Mouse (Mus musculus): Measurements from ENCODE around the gene Fes.

The Fes gene

GRCm38 (mm10) chr7:80342858-80343257 is 44.9 kb downstream of the Fes start, which contains the start of gene Hddc3:
Gene Hddc3, plus strand, starts transcription at chr7:80343104.
- DNase-seq: peak; percentile 97

DNA sequence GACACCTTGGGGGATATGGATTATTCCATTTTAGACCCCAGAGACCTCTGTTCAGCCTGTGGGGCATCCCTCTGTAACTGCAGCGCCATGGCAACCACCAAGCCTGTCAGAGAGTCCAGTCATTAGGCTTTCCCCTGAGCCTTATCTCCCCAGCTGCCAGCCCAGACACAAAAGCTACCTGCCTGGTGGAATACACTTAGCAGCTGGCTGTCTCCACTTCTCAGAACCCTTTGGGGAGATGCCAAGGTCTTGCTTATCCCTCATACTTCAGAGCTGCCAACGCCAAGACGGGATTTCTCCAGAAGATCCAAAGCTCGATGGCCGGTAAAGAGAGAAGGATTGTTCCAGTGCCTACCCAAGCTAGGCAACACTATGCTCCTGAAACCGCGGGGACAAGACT is 46.0 kb downstream of the Fes start:
- DNase-seq: peak; percentile 22

- DNase-seq: peak; percentile 87
Observed at GRCm38 (mm10) chr7:80340793-80341192, 47.0 kb downstream of the Fes start, which contains the start of gene Unc45a. Gene Unc45a, minus strand, starts transcription at chr7:80341005.

DNA sequence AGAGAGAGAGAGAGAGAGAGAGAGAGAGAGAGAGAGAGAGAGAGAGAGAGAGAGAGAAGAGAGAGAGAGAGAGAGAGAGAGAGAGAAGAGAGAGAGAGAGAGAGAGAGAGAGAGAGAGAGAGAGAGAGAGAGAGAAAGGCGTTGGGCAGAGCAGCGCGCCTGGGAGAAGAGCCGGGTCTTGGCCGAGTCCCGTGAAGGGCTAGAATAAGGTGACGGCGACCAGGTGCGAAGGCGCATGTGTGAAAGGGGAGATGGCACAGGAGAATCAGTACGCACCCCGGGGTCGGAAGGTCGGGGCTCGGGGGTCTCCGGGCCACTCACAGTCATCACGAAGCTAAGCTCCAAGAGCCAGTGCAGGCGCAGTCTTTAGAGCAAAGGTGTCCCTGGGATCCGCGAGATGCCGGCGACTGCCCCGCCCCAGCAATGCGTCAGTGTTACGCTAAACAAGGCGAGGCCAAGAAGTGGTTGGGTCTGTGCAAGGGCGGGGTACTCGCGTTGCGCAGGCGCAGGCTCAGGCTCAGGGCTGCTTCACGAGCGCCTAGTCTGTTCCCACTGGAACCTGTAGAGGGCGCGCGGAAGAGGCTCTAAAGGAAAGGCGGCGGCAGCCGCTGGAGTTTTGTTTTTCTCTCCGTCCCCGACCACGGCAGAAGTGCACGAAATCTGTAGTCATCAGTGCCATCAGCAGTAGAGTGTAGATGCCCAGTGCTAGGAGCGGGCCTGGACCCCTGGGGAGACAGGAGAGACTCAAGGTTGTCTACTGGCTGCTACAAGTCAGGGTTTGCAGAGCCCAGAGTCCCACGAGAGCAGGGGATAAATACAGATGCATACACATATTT is 47.7 kb downstream of the Fes start:
- peak; percentile 98 for DNase-seq

DNA sequence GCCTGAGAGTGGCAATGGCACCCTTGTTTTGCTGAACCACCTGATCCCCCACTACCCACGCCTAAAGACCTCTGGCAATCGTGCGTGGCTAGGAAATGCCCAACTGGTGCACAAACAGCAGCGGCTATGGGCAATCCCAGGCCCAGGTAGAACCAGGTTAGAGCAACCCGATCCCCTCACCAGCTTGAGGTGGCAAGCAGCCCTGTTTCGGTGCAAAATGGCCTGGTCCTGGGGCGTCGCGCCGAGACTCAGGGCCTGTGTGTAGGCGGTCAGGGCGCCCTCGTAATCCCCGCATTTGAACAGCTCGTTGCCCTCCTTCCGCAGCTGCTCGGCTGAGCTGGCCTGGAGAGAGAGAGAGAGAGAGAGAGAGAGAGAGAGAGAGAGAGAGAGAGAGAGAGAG is 48.4 kb downstream of the Fes start:
- DNase-seq: peak; percentile 78

GRCm38 (mm10) chr7:80336932-80337331 is 50.8 kb downstream of the Fes start:
- DNase-seq: no peak

DNA sequence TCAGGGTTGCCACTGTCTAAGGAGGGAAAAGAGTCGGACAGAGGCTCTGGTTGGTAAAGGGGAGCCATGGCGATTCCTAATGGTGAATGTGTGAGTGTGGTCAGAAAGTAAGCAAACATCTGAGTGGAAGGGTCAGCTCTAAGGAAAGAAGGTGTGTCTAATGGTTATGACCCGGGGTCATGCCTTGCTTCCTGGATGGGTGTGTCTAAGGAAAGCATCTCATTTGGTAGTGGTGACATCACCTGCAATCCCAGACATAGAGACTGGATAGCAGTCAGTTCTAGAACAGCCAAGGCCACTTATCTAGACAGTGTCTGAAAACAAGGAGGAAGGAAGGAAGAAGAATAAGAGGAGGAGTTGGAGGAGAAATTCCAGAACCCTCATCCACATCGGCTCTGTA is 52.9 kb downstream of the Fes start:
- no peak for DNase-seq

- no peak for DNase-seq
Observed at GRCm38 (mm10) chr7:80331433-80331832, 56.3 kb downstream of the Fes start.

- no peak for DNase-seq
Observed at GRCm38 (mm10) chr7:80330278-80330677, 57.5 kb downstream of the Fes start.

Data from retina, postnatal 1 day (tissue).